Mouse (Mus musculus) left cerebral cortex, adult 2 months (tissue): ENCODE measurements around the gene Cpa2. TPM values are rescaled to one million over a fixed set of nuclear protein-coding genes. Genes with fewer than 3 reads are reported as not detected.

Experiments
- DNase-seq, 2 experiments: peaks; one replicate each; pipeline ENCODE4 v3.0.0; 2021 to 2022; ENCODE audit warnings: low spot score in 2 of 2, mixed read lengths in 1 of 2; ENCODE audit errors: extremely low spot score in 1 of 2
- H3K27ac ChIP-seq: fragments of 200-600 bp; 2 replicates; pipeline ENCODE4 v1.8.1; 2022
- H3K4me3 ChIP-seq: fragments of 200-600 bp; 2 replicates; pipeline ENCODE4 v1.8.1; 2022
- CTCF ChIP-seq: fragments of 200-600 bp; IDR thresholded peaks from 2 replicates; pipeline ENCODE4 v1.8.1; 2022; ENCODE audit warnings: antibody characterized with exemption, mild to moderate bottlenecking, moderate library complexity
- intact Hi-C: fragments of 180-260 bp; cut with DNase I; formaldehyde crosslinking; loops from one replicate; pipeline ENCODE4 v1.15.1; 2025
- total RNA-seq, 2 experiments: library from RNA; stranded (reverse); gene quantifications; 2 replicates each; pipeline ENCODE4 v1.2.3; 2021

Cpa2 gene
- total RNA-seq, 2 experiments from 2014 or later = 0.61 to 1.2 TPM

GRCm38 (mm10) chr6:30591851-30592404 is 50.5 kb downstream of the Cpa2 start:
- no peak for TF ChIP-seq CTCF
- intact Hi-C loops = no loop called here
- H3K27ac ChIP-seq = no peak overlapping the region

GRCm38 (mm10) chr6:30592417-30592974 is 51.1 kb downstream of the Cpa2 start:
- Histone ChIP-seq H3K4me3 (no peak overlapping the region), H3K27ac (no peak overlapping the region)
- intact Hi-C loops = no loop called here
- no peak for DNase-seq
- TF ChIP-seq CTCF = no peak

More at GRCm38 (mm10) chr6:30591851-30592404, 50.5 kb downstream of the Cpa2 start:
- DNase-seq = no peak
- no peak overlapping the region for H3K4me3 ChIP-seq

GRCm38 (mm10) chr6:30594364-30594763 is 53.0 kb downstream of the Cpa2 start:
- no peak for TF ChIP-seq CTCF
- H3K4me3 ChIP-seq = no peak overlapping the region
- H3K27ac ChIP-seq = no peak overlapping the region
- intact Hi-C loops = no loop called here
- DNase-seq = no peak

GRCm38 (mm10) chr6:30596230-30596898 is 55.0 kb downstream of the Cpa2 start:
- DNase-seq = no peak
- Histone ChIP-seq H3K4me3 (no peak overlapping the region), H3K27ac (no peak overlapping the region)
- intact Hi-C loops = no loop called here
- TF ChIP-seq CTCF = no peak

- TF ChIP-seq CTCF = no peak
- H3K27ac ChIP-seq = no peak overlapping the region
- intact Hi-C loops = no loop called here
- H3K4me3 ChIP-seq = no peak overlapping the region
- no peak for DNase-seq
These were observed 58.7 kb downstream of the Cpa2 start for GRCm38 (mm10) chr6:30600033-30600432.

- TF ChIP-seq CTCF = no peak
- intact Hi-C loops = no loop called here
- Histone ChIP-seq H3K4me3 (no peak overlapping the region), H3K27ac (no peak overlapping the region)
- no peak for DNase-seq
These were observed 59.6 kb downstream of the Cpa2 start for GRCm38 (mm10) chr6:30600995-30601394.

- DNase-seq = no peak
- intact Hi-C loops = no loop called here
- no peak overlapping the region for H3K27ac ChIP-seq
- H3K4me3 ChIP-seq = no peak overlapping the region
- no peak for TF ChIP-seq CTCF
These were observed 63.0 kb downstream of the Cpa2 start for GRCm38 (mm10) chr6:30604342-30604867.

- no peak for DNase-seq
- no peak for TF ChIP-seq CTCF
- intact Hi-C loops = no loop called here
- Histone ChIP-seq H3K27ac (no peak overlapping the region), H3K4me3 (no peak overlapping the region)
These were observed 63.7 kb downstream of the Cpa2 start for GRCm38 (mm10) chr6:30605111-30605510.

GRCm38 (mm10) chr6:30605672-30606071 is 64.3 kb downstream of the Cpa2 start:
- intact Hi-C loops = no loop called here
- no peak for DNase-seq
- Histone ChIP-seq H3K27ac (no peak overlapping the region), H3K4me3 (no peak overlapping the region)
- TF ChIP-seq CTCF = no peak

GRCm38 (mm10) chr6:30610710-30611109 is 69.3 kb downstream of the Cpa2 start, which contains the start of gene Cpa5:
Gene Cpa5 (plus strand): TSS chr6:30611010.
- no peak for DNase-seq
- Histone ChIP-seq H3K27ac (no peak within 1 kb of the TSS), H3K4me3 (no peak within 1 kb of the TSS)
- no peak for TF ChIP-seq CTCF
- intact Hi-C loops = no loop called here

- TF ChIP-seq CTCF = no peak
- intact Hi-C loops = no loop called here
- no peak overlapping the region for H3K4me3 ChIP-seq
- DNase-seq = no peak
- no peak overlapping the region for H3K27ac ChIP-seq
These were observed 69.8 kb downstream of the Cpa2 start for GRCm38 (mm10) chr6:30611212-30611611.

Other genes with a start within 250 kb of the Cpa2 start
- gene Ube2h, start 237.0 kb upstream of the Cpa2 start, total RNA-seq = 10 to 100 TPM; 90.5 to 92.1 TPM
- gene Zc3hc1, start 150.6 kb upstream of the Cpa2 start, total RNA-seq = 10 to 100 TPM; 23.6 to 28.7 TPM
- gene Klhdc10, start 139.7 kb upstream of the Cpa2 start, total RNA-seq = 10 to 100 TPM; 87.2 to 91.9 TPM
- 10 to 100 TPM; 18.3 to 21.7 TPM for gene Tmem209, start 31.8 kb upstream of the Cpa2 start, total RNA-seq
- gene Ssmem1, start 31.7 kb upstream of the Cpa2 start, total RNA-seq = 1 to 10 TPM in 1 of 2 experiments, under 1 TPM in 1; 0.70 to 1.1 TPM
- gene Cpa4, start 26.8 kb downstream of the Cpa2 start, total RNA-seq = under 1 TPM in 1 of 2 experiments, not detected in 1; 0.16 TPM
- gene Cpa5, start 69.4 kb downstream of the Cpa2 start, total RNA-seq = not detected
- gene Cpa1, start 97.6 kb downstream of the Cpa2 start, total RNA-seq = not detected
- gene Cep41, start 152.2 kb downstream of the Cpa2 start, total RNA-seq = 1 to 10 TPM; 6.5 to 9.2 TPM
- 100 to 1,000 TPM in 1 of 2 experiments, 10 to 100 TPM in 1; 90.5 to 129 TPM for gene Mest, start 182.0 kb downstream of the Cpa2 start, total RNA-seq